Mouse (Mus musculus) ovary, adult 18-20 months (tissue): ENCODE data around the gene Atxn7l3b.

Source experiments
- DNase-seq: peaks from one replicate; pipeline ENCODE4 v3.0.0; 2022; ENCODE audit warnings: low spot score, mixed read lengths

The Atxn7l3b gene

DNA sequence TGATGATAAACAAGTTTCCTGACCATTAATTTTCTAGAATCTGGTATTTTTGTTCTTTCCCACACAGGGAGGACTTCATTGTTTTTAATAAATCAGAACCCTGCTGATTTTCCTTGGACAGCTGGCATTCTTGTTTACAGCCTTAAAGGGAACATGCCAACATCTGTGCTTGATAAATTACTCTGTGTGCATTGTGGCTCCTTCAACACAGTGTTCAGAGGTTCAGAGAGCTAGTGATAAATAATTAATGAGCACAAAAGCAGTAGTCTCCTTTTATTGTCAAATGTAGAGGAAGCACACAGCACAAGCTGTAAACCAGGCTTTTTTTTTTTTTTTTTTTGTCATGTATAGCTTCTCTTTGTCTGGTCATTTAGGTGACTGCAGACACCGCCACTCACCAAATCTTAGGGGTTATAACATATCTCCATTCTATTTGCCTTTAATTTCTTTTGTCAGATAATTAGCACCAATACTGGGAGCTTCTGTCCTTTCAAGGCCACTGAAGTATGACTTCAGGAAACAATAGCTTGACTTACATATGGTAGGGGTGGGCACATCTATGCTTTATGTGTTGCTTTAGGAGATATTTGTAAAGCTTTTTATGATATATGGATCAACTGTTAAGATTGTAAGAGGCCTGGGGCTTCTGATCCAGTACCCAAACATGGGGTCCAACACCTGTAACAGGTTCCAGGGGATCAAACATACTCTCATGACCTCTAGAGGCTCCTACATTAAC, 52.0 kb downstream of the Atxn7l3b start:
- DNase-seq, result no peak
